ENCODE assay signal across 12 mouse cellular contexts in genomic region chr6:149343802-149344201, GRCm38 (mm10). TPM values are rescaled to one million over a fixed set of nuclear protein-coding genes. Genes with fewer than 3 reads are reported as not detected.
A peak's percentile ranks its signal among the peaks of the same experiment; 100 is the strongest.
DNase-seq lines count a peak whose midpoint lies in the region; ATAC-seq and TF ChIP-seq lines count a peak whose summit lies in the region.
"Had no signal": no experiment of that assay in that cellular context is flagged by ENCODE, and none has a peak within 500 bp of the region (broad histone marks: within the 10 kb centered on the region; RNA-seq: fewer than 3 reads in every experiment).

No protein-coding gene starts in this region.

- H3K4me2 ChIP-seq in kidney, embryonic 14.5 days (replicated peaks; ENCODE audit: low read depth, low read length), result no peak overlapping the region
- no peak overlapping the region for H3K4me2 ChIP-seq in heart, postnatal 0 days (ENCODE audit: low read depth, low read length)
- no peak overlapping the region for H3K4me2 ChIP-seq in liver, postnatal 0 days (ENCODE audit: low read depth, low read length)
- no peak overlapping the region for H3K4me2 ChIP-seq in forebrain, postnatal 0 days (ENCODE audit: low read depth)
- H3K4me2 ChIP-seq in midbrain, embryonic 14.5 days (ENCODE audit: low read length), result no peak overlapping the region
- H3K4me2 ChIP-seq: embryonic facial prominence, embryonic 12.5 days had no signal

- no peaks in the 10 kb centered on the region for H3K27me3 ChIP-seq in kidney, embryonic 14.5 days (ENCODE audit: control insufficient read depth, insufficient read depth, low read length)
- H3K27me3 ChIP-seq in heart, postnatal 0 days (ENCODE audit: control insufficient read depth, insufficient read depth, low read length), result no peaks in the 10 kb centered on the region
- H3K27me3 ChIP-seq in liver, postnatal 0 days (ENCODE audit: insufficient read depth, low read length), result no peaks in the 10 kb centered on the region
- H3K27me3 ChIP-seq in forebrain, postnatal 0 days (ENCODE audit: insufficient read depth, low read length), result no peaks in the 10 kb centered on the region
- H3K27me3 ChIP-seq in midbrain, embryonic 14.5 days (ENCODE audit: control insufficient read depth, insufficient read depth, low read length), result no peaks in the 10 kb centered on the region
- H3K27me3 ChIP-seq: embryonic facial prominence, embryonic 12.5 days had no signal

- no peak for ATAC-seq in kidney, embryonic 14.5 days (ENCODE audit: low FRiP score, low TSS enrichment)
- ATAC-seq in CD4-positive, CD25-positive, alpha-beta regulatory T cell, adult 4 months, result peak; percentile 86
- ATAC-seq in heart, postnatal 0 days (ENCODE audit: insufficient read depth, low read depth), result peak; percentile 76
- peak; percentile 81 for ATAC-seq in liver, postnatal 0 days
- ATAC-seq in forebrain, postnatal 0 days, result no peak
- no peak for ATAC-seq in midbrain, embryonic 14.5 days (ENCODE audit: low FRiP score, low TSS enrichment)

- WGBS in kidney, embryonic 14.5 days, result 40% methylated on average over 2 of the region's 2 CpGs
- whole genome bisulfite sequencing in heart, postnatal 0 days, result 15% methylated on average over 2 of the region's 2 CpGs
- 26% methylated on average over 2 of the region's 2 CpGs for WGBS in liver, postnatal 0 days (ENCODE audit: insufficient replicate concordance)
- 49% methylated on average over 2 of the region's 2 CpGs for WGBS in forebrain, postnatal 0 days
- 65% methylated on average over 2 of the region's 2 CpGs for WGBS in midbrain, embryonic 14.5 days

- H3K9ac ChIP-seq in kidney, embryonic 14.5 days (ENCODE audit: low read depth, low read length), result no peak overlapping the region
- no peak overlapping the region for H3K9ac ChIP-seq in heart, postnatal 0 days (replicated peaks; ENCODE audit: low read depth, low read length)
- H3K9ac ChIP-seq in liver, postnatal 0 days (replicated peaks), result no peak overlapping the region
- no peak overlapping the region for H3K9ac ChIP-seq in forebrain, postnatal 0 days
- H3K9ac ChIP-seq in midbrain, embryonic 14.5 days (replicated peaks; ENCODE audit: low read length), result no peak overlapping the region
- H3K9ac ChIP-seq: embryonic facial prominence, embryonic 12.5 days had no signal

- TF ChIP-seq CTCF in heart, postnatal 0 days (IDR thresholded peaks at IDR 0.05; ENCODE audit: low read depth), result no peak
- TF ChIP-seq CTCF in liver, postnatal 0 days (IDR thresholded peaks at IDR 0.05; ENCODE audit: low read depth), result no peak
- no peak for TF ChIP-seq CTCF in forebrain, postnatal 0 days (IDR thresholded peaks at IDR 0.05; ENCODE audit: low read depth)

- no peaks in the 10 kb centered on the region for H3K36me3 ChIP-seq in kidney, embryonic 14.5 days (ENCODE audit: control insufficient read depth, insufficient read depth, low read length)
- H3K36me3 ChIP-seq in heart, postnatal 0 days (replicated peaks; ENCODE audit: control insufficient read depth, insufficient read depth, low read length), result no peaks in the 10 kb centered on the region
- H3K36me3 ChIP-seq in liver, postnatal 0 days (replicated peaks; ENCODE audit: insufficient read depth, low read length), result no peaks in the 10 kb centered on the region
- H3K36me3 ChIP-seq in forebrain, postnatal 0 days (ENCODE audit: insufficient read depth), result no peaks in the 10 kb centered on the region
- no peaks in the 10 kb centered on the region for H3K36me3 ChIP-seq in midbrain, embryonic 14.5 days (ENCODE audit: control insufficient read depth, insufficient read depth, low read length)
- H3K36me3 ChIP-seq: embryonic facial prominence, embryonic 12.5 days had no signal

- no peak overlapping the region for H3K4me3 ChIP-seq in kidney, embryonic 14.5 days (ENCODE audit: low read length)
- no peak overlapping the region for H3K4me3 ChIP-seq in heart, postnatal 0 days (ENCODE audit: low read depth, low read length)
- H3K4me3 ChIP-seq in liver, postnatal 0 days (ENCODE audit: low read depth, low read length), result no peak overlapping the region
- no peak overlapping the region for H3K4me3 ChIP-seq in forebrain, postnatal 0 days (ENCODE audit: low read depth, low read length)
- no peak overlapping the region for H3K4me3 ChIP-seq in midbrain, embryonic 14.5 days (replicated peaks; ENCODE audit: low read depth, low read length)
- H3K4me3 ChIP-seq: embryonic facial prominence, embryonic 12.5 days; gastrocnemius, adult 2 months; left cerebral cortex, adult 2 months had no signal

- no peaks in the 10 kb centered on the region; the same call in 1 of the 2 replicates for H3K9me3 ChIP-seq in kidney, embryonic 14.5 days (ENCODE audit: control insufficient read depth, low read length)
- H3K9me3 ChIP-seq in heart, postnatal 0 days (replicated peaks; ENCODE audit: control insufficient read depth, low read length), result no peaks in the 10 kb centered on the region; the same call in 1 of the 2 replicates
- H3K9me3 ChIP-seq in liver, postnatal 0 days (ENCODE audit: low read length), result no peaks in the 10 kb centered on the region
- H3K9me3 ChIP-seq in forebrain, postnatal 0 days (ENCODE audit: low read length), result peaks cover 3% of the 10 kb centered on the region; the same call in 1 of the 2 replicates
- no peaks in the 10 kb centered on the region for H3K9me3 ChIP-seq in midbrain, embryonic 14.5 days (ENCODE audit: control insufficient read depth, low read length)
- H3K9me3 ChIP-seq: embryonic facial prominence, embryonic 12.5 days had no signal

- DNase-seq in kidney, adult 11 months, result peak; percentile 91
- DNase-seq in heart, postnatal 0 days (ENCODE audit: low spot score), result peak; percentile 35
- peak; percentile 18 for DNase-seq in liver, postnatal 0 days
- DNase-seq in layer of hippocampus, postnatal 14 days (ENCODE audit: low spot score in 2 of 2), result no peak
- DNase-seq in forebrain, postnatal 0 days, result no peak
- no peak for DNase-seq in midbrain, embryonic 14.5 days
- DNase-seq: gastrocnemius, adult 2 months had no signal

- H3K27ac ChIP-seq in kidney, embryonic 14.5 days (ENCODE audit: low read depth, low read length), result no peak overlapping the region
- peak overlapping the region; percentile 9; the same call in 1 of the 2 replicates for H3K27ac ChIP-seq in heart, postnatal 0 days (ENCODE audit: low read depth)
- peak overlapping the region; percentile 60 for H3K27ac ChIP-seq in liver, postnatal 0 days (ENCODE audit: low read depth)
- H3K27ac ChIP-seq in forebrain, postnatal 0 days (ENCODE audit: low read depth, low read length), result no peak overlapping the region
- no peak overlapping the region for H3K27ac ChIP-seq in midbrain, embryonic 14.5 days (replicated peaks; ENCODE audit: low read depth, low read length)
- H3K27ac ChIP-seq: embryonic facial prominence, embryonic 12.5 days; gastrocnemius, adult 2 months; left cerebral cortex, adult 2 months; stomach, postnatal 0 days had no signal

- no peak for TF ChIP-seq EP300 in heart, postnatal 0 days (IDR thresholded peaks at IDR 0.05; ENCODE audit: low read depth)
- peak; percentile 57; the same call in 1 of the 2 replicates for TF ChIP-seq EP300 in liver, postnatal 0 days (IDR thresholded peaks at IDR 0.05; ENCODE audit: low read depth)

- no peaks in the 10 kb centered on the region for H3K4me1 ChIP-seq in kidney, embryonic 14.5 days (ENCODE audit: control insufficient read depth, insufficient read depth, low read length)
- H3K4me1 ChIP-seq in heart, postnatal 0 days (ENCODE audit: control insufficient read depth, insufficient read depth), result peaks cover 6% of the 10 kb centered on the region
- H3K4me1 ChIP-seq in liver, postnatal 0 days (ENCODE audit: insufficient read depth), result no peaks in the 10 kb centered on the region
- H3K4me1 ChIP-seq in forebrain, postnatal 0 days (ENCODE audit: insufficient read depth), result no peaks in the 10 kb centered on the region
- no peaks in the 10 kb centered on the region for H3K4me1 ChIP-seq in midbrain, embryonic 14.5 days (ENCODE audit: control insufficient read depth, insufficient read depth, low read length)
- H3K4me1 ChIP-seq: embryonic facial prominence, embryonic 12.5 days had no signal

RNA-seq across cellular contexts. Expression of gene Resf1, which starts 34.6 kb away (rescaled TPM):
- 56.0 and 69.5 TPM in 2 replicates for polyA plus RNA-seq in kidney, embryonic 14.5 days (2014; fragmentation: Nextera tagmentation; extraction: Ambion mirVana)
- 100 to 1,000 TPM; 268 to 366 TPM for polyA plus RNA-seq in CD4-positive, CD25-positive, alpha-beta regulatory T cell, adult 4 months (2017; shearing (Covaris generic))
- total RNA-seq in heart, postnatal 0 days (2014; rRNA removed; ENCODE audit: low replicate concordance), result 28.0 and 41.9 TPM in 2 replicates
- 13.6 and 16.9 TPM in 2 replicates for polyA plus RNA-seq in heart, postnatal 0 days (2015; fragmentation: Nextera tagmentation; extraction: Ambion mirVana)
- polyA plus RNA-seq in liver, postnatal 0 days (2015; fragmentation: Nextera tagmentation; extraction: Ambion mirVana), result 16.0 and 22.3 TPM in 2 replicates
- 10 to 100 TPM; 14.7 to 15.8 TPM for total RNA-seq in layer of hippocampus, postnatal 14 days (2021)
- total RNA-seq in forebrain, postnatal 0 days (2014; rRNA removed), result 25.7 and 32.8 TPM in 2 replicates
- 18.0 and 24.0 TPM in 2 replicates for polyA plus RNA-seq in forebrain, postnatal 0 days (2015; fragmentation: Nextera tagmentation; extraction: Ambion mirVana)
- polyA plus RNA-seq in midbrain, embryonic 14.5 days (2014; fragmentation: Nextera tagmentation; extraction: Ambion mirVana), result 30.4 and 39.0 TPM in 2 replicates

Comparison
In these comparisons a context has a peak if more than half of its experiments do, and no peak if none do; other contexts are left out.
1. DNase-seq: peak in kidney, adult 11 months (single experiment), heart, postnatal 0 days (single experiment) and liver, postnatal 0 days (single experiment); none in layer of hippocampus, postnatal 14 days (0 of 2), forebrain, postnatal 0 days (single experiment) and midbrain, embryonic 14.5 days (single experiment).
2. ATAC-seq: peak in CD4-positive, CD25-positive, alpha-beta regulatory T cell, adult 4 months (single experiment), heart, postnatal 0 days (single experiment) and liver, postnatal 0 days (single experiment); none in kidney, embryonic 14.5 days (single experiment), forebrain, postnatal 0 days (single experiment) and midbrain, embryonic 14.5 days (single experiment).
3. H3K27ac ChIP-seq: peak in heart, postnatal 0 days (single experiment) and liver, postnatal 0 days (single experiment); none in kidney, embryonic 14.5 days (single experiment), forebrain, postnatal 0 days (single experiment) and midbrain, embryonic 14.5 days (single experiment).